Mouse (Mus musculus): Measurements from ENCODE around the gene Cebpe. TPM values are rescaled to one million over a fixed set of nuclear protein-coding genes. Genes with fewer than 3 reads are reported as not detected.
A peak's percentile ranks its signal among the peaks of the same experiment; 100 is the strongest.

The Cebpe gene
- polyA plus RNA-seq, 1 experiment, result not detected

DNA sequence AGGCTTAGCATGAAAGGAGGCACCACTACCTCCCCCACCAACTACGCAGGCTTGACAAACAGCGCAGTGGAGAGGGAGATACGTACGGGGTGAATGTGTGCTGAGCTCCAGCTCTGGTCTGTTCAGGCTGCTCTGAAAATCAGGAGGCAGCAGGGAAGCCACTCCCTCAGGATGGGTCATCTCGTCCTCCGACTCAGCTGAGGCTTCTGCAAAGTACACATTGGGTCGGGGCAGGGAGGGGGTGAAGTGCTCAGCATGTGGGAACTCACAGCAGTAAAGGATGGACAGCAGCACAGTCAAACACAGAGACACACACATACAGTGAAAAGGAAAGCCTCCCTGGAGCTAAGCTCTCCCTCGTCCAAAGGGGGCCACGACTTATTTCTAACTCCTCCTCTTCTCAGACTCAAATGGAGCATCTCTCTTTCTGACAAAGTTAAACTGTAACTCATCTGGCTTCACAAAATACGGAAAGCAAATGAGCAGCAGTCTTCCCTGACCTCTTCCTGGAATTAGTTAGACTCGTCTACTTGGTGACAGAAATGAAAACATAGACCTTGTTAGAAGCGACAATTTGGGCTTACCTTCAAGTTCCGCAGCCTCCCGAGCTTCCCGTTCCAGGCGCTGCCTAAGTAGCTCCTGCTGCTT, 33.2 kb downstream of the Cebpe start:
- H3K36me3 ChIP-seq (ENCODE audit: control insufficient read depth, insufficient read depth, low read length, poor library complexity, severe bottlenecking), result peaks cover 35% of the 10 kb centered on the region

DNA sequence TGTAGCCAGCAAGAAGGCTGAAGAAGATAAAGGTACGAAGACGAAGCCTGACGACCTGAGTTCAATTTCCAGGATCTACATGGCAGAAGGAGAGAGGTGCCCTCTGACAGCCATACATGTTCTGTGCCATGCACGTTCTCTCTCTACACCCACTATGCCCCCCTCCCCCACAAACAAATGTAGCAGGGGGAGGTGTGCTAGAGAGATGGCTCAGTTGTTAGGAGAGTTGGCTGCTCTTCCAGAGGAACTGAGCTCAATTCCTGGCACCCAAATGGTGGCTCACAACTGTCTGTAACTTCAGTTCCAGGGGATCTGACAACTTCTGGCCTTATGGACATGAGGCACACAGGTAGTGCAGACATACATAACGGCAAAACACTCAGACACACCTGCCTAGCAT, 35.7 kb downstream of the Cebpe start:
- H3K4me1 ChIP-seq (ENCODE audit: control insufficient read depth, insufficient read depth, low read length), result no peaks in the 10 kb centered on the region
- H3K4me3 ChIP-seq (ENCODE audit: low read depth, low read length), result no peak overlapping the region
- no peak for TF ChIP-seq EP300 (IDR thresholded peaks at IDR 0.05; ENCODE audit: insufficient read depth, low read depth, low read length)
- TF ChIP-seq POLR2A (IDR thresholded peaks at IDR 0.05; ENCODE audit: insufficient read depth, low read length), result no peak
- TF ChIP-seq CTCF (IDR thresholded peaks at IDR 0.05; ENCODE audit: low read depth, low read length), result no peak
- H3K9me3 ChIP-seq (replicated peaks; ENCODE audit: control insufficient read depth, insufficient read depth, low read length, poor library complexity, severe bottlenecking), result no peaks in the 10 kb centered on the region
- no peak overlapping the region for H3K27ac ChIP-seq (ENCODE audit: insufficient read depth, low read length)
- H3K9ac ChIP-seq (ENCODE audit: low read depth, poor library complexity, severe bottlenecking), result no peak overlapping the region
- no peaks in the 10 kb centered on the region for H3K27me3 ChIP-seq (ENCODE audit: control insufficient read depth, insufficient read depth, low read length, poor library complexity, severe bottlenecking)
- peaks cover 25% of the 10 kb centered on the region for H3K36me3 ChIP-seq (ENCODE audit: control insufficient read depth, insufficient read depth, low read length, poor library complexity, severe bottlenecking)

More for the DNA sequence above, 33.2 kb downstream of the Cebpe start:
- Histone ChIP-seq H3K9me3 (replicated peaks; ENCODE audit: control insufficient read depth, insufficient read depth, low read length, poor library complexity, severe bottlenecking) (no peaks in the 10 kb centered on the region), H3K27me3 (ENCODE audit: control insufficient read depth, insufficient read depth, low read length, poor library complexity, severe bottlenecking) (no peaks in the 10 kb centered on the region), H3K9ac (ENCODE audit: low read depth, poor library complexity, severe bottlenecking) (no peak overlapping the region), H3K27ac (ENCODE audit: insufficient read depth, low read length) (no peak overlapping the region), H3K4me3 (ENCODE audit: low read depth, low read length) (no peak overlapping the region), H3K4me1 (ENCODE audit: control insufficient read depth, insufficient read depth, low read length) (no peaks in the 10 kb centered on the region)
- no peak for TF ChIP-seq POLR2A (IDR thresholded peaks at IDR 0.05; ENCODE audit: insufficient read depth, low read length)
- TF ChIP-seq EP300 (IDR thresholded peaks at IDR 0.05; ENCODE audit: insufficient read depth, low read depth, low read length), result no peak
- TF ChIP-seq CTCF (IDR thresholded peaks at IDR 0.05; ENCODE audit: low read depth, low read length), result no peak

DNA sequence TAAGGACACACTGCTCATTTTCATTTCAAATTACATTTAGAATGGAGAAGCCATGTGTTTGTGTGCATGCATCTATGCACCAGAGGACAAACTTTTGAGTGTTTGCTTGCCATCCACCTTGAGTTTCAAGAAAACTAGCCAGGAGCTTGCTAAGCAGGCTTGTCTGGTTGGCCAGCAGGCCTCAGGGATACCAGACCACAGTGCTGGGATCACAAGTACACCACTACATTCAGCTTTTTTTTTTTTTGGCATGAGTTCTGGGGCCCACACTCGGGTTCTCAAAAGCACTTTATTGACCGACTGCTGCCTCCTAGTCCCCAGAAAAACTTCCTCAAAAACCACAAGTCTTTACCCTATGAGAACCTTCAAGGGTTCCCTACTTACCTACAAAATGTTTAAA, 37.7 kb downstream of the Cebpe start:
- no peak for TF ChIP-seq CTCF (IDR thresholded peaks at IDR 0.05; ENCODE audit: low read depth, low read length)
- no peak for TF ChIP-seq EP300 (IDR thresholded peaks at IDR 0.05; ENCODE audit: insufficient read depth, low read depth, low read length)
- TF ChIP-seq POLR2A (IDR thresholded peaks at IDR 0.05; ENCODE audit: insufficient read depth, low read length), result no peak
- no peaks in the 10 kb centered on the region for H3K4me1 ChIP-seq (ENCODE audit: control insufficient read depth, insufficient read depth, low read length)
- no peak overlapping the region for H3K4me3 ChIP-seq (ENCODE audit: low read depth, low read length)
- H3K27ac ChIP-seq (ENCODE audit: insufficient read depth, low read length), result no peak overlapping the region
- no peaks in the 10 kb centered on the region for H3K9me3 ChIP-seq (replicated peaks; ENCODE audit: control insufficient read depth, insufficient read depth, low read length, poor library complexity, severe bottlenecking)
- H3K9ac ChIP-seq (ENCODE audit: low read depth, poor library complexity, severe bottlenecking), result no peak overlapping the region
- no peaks in the 10 kb centered on the region for H3K27me3 ChIP-seq (ENCODE audit: control insufficient read depth, insufficient read depth, low read length, poor library complexity, severe bottlenecking)
- H3K36me3 ChIP-seq (ENCODE audit: control insufficient read depth, insufficient read depth, low read length, poor library complexity, severe bottlenecking), result peaks cover 25% of the 10 kb centered on the region

DNA sequence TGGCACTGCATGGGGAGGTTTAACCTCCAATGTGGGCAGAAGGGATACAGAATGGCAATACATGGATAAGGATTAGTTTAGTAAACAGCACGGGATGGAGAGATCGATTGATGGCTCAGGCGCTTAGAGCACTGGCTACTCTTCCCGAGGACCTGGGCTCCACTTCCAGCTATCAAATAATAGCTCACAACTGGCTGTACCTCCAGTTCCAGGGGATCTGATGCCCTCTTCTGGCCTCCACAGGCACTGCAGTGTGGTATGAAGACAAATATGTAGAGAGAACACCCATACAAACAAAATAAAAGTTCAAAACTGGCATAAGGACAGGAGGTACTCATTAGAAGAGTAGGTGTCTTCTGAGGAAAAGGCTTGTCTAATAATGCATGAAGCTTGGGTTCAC, 42.6 kb downstream of the Cebpe start:
- Histone ChIP-seq H3K4me1 (ENCODE audit: control insufficient read depth, insufficient read depth, low read length) (no peaks in the 10 kb centered on the region), H3K27ac (ENCODE audit: insufficient read depth, low read length) (no peak overlapping the region), H3K27me3 (ENCODE audit: control insufficient read depth, insufficient read depth, low read length, poor library complexity, severe bottlenecking) (no peaks in the 10 kb centered on the region), H3K4me3 (ENCODE audit: low read depth, low read length) (no peak overlapping the region), H3K9me3 (replicated peaks; ENCODE audit: control insufficient read depth, insufficient read depth, low read length, poor library complexity, severe bottlenecking) (no peaks in the 10 kb centered on the region), H3K36me3 (ENCODE audit: control insufficient read depth, insufficient read depth, low read length, poor library complexity, severe bottlenecking) (peaks cover 44% of the 10 kb centered on the region), H3K9ac (ENCODE audit: low read depth, poor library complexity, severe bottlenecking) (no peak overlapping the region)
- TF ChIP-seq EP300 (IDR thresholded peaks at IDR 0.05; ENCODE audit: insufficient read depth, low read depth, low read length) (no peak), POLR2A (IDR thresholded peaks at IDR 0.05; ENCODE audit: insufficient read depth, low read length) (no peak), CTCF (IDR thresholded peaks at IDR 0.05; ENCODE audit: low read depth, low read length) (peak; percentile 62)

DNA sequence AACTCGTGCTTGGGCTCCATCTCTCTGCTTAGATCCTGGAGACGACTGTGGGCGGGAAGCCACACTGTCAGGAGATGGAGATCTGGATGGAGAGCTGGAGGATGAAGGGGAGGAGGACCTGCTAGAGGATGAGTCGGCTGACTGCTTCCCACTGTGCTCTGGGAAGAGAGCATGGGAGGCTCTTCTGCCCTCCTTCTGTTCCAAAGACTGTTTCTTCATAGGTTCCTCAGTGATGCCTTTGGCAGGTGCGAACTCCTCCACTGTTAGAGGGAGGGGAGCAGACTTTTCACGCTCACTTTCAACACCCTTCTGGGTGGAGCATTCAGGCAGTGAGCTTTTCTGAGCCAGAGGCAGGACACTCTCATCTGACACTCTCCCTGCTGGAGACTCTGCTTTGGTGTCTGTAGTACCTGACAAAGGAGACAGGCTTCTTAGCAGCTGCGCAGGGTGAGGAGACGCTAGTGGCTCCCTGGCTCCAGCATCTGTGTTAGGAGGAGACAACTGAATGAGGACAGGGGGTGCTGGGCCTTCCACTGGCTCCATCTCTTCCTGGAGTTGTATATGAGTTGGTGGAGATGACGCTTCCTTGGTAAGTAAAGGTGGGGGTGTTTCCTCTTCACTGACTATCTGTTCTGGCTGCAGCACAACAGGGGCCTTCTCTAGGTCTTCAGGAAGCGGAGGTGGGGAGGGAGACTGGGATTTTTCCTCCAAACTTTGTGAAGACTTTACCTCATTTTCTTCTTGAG, 47.3 kb downstream of the Cebpe start:
- peaks cover 84% of the 10 kb centered on the region for H3K36me3 ChIP-seq (ENCODE audit: control insufficient read depth, insufficient read depth, low read length, poor library complexity, severe bottlenecking)
- H3K9ac ChIP-seq (ENCODE audit: low read depth, poor library complexity, severe bottlenecking), result no peak overlapping the region
- H3K4me3 ChIP-seq (ENCODE audit: low read depth, low read length), result no peak overlapping the region
- no peaks in the 10 kb centered on the region for H3K9me3 ChIP-seq (replicated peaks; ENCODE audit: control insufficient read depth, insufficient read depth, low read length, poor library complexity, severe bottlenecking)
- no peak overlapping the region for H3K27ac ChIP-seq (ENCODE audit: insufficient read depth, low read length)
- H3K27me3 ChIP-seq (ENCODE audit: control insufficient read depth, insufficient read depth, low read length, poor library complexity, severe bottlenecking), result no peaks in the 10 kb centered on the region
- TF ChIP-seq EP300 (IDR thresholded peaks at IDR 0.05; ENCODE audit: insufficient read depth, low read depth, low read length), result no peak
- TF ChIP-seq CTCF (IDR thresholded peaks at IDR 0.05; ENCODE audit: low read depth, low read length), result no peak
- no peak for TF ChIP-seq POLR2A (IDR thresholded peaks at IDR 0.05; ENCODE audit: insufficient read depth, low read length)
- no peaks in the 10 kb centered on the region for H3K4me1 ChIP-seq (ENCODE audit: control insufficient read depth, insufficient read depth, low read length)

Other genes starting within 250 kb of the Cebpe start
- gene Lrp10, start 248.0 kb downstream of the Cebpe start, polyA plus RNA-seq (2011; ENCODE audit: insufficient read depth, insufficient read length, low read depth, missing spikeins), result 22.9 and 25.8 TPM in 2 replicates
- 2.6 and 4.0 TPM in 2 replicates for gene Rem2, start 236.1 kb downstream of the Cebpe start, polyA plus RNA-seq (2011; ENCODE audit: insufficient read depth, insufficient read length, low read depth, missing spikeins)
- 165 and 183 TPM in 2 replicates for gene Prmt5, start 194.6 kb downstream of the Cebpe start, polyA plus RNA-seq (2011; ENCODE audit: insufficient read depth, insufficient read length, low read depth, missing spikeins)
- gene Haus4, start 157.6 kb downstream of the Cebpe start, polyA plus RNA-seq (2011; ENCODE audit: insufficient read depth, insufficient read length, low read depth, missing spikeins), result 68.6 and 72.3 TPM in 2 replicates
- 112 TPM in 2 replicates for gene Ajuba, start 134.6 kb downstream of the Cebpe start, polyA plus RNA-seq (2011; ENCODE audit: insufficient read depth, insufficient read length, low read depth, missing spikeins)
- gene 4931414P19Rik, start 106.2 kb downstream of the Cebpe start, polyA plus RNA-seq (2011; ENCODE audit: insufficient read depth, insufficient read length, low read depth, missing spikeins), result 8.4 and 9.2 TPM in 2 replicates
- 206 and 225 TPM in 2 replicates for gene Psmb5, start 94.2 kb downstream of the Cebpe start, polyA plus RNA-seq (2011; ENCODE audit: insufficient read depth, insufficient read length, low read depth, missing spikeins)
- 0.21 and 0.64 TPM in 2 replicates for gene Psmb11, start 90.7 kb downstream of the Cebpe start, polyA plus RNA-seq (2011; ENCODE audit: insufficient read depth, insufficient read length, low read depth, missing spikeins)
- not detected in 2 replicates for gene Gm17606, start 71.2 kb downstream of the Cebpe start, polyA plus RNA-seq (2011; ENCODE audit: insufficient read depth, insufficient read length, low read depth, missing spikeins)
- 6.0 and 6.4 TPM in 2 replicates for gene Cdh24, start 70.8 kb downstream of the Cebpe start, polyA plus RNA-seq (2011; ENCODE audit: insufficient read depth, insufficient read length, low read depth, missing spikeins)
- gene 1700123O20Rik, start 26.0 kb downstream of the Cebpe start, polyA plus RNA-seq (2011; ENCODE audit: insufficient read depth, insufficient read length, low read depth, missing spikeins), result 25.9 and 26.4 TPM in 2 replicates
- 299 and 323 TPM in 2 replicates for gene Acin1, start 25.2 kb downstream of the Cebpe start, polyA plus RNA-seq (2011; ENCODE audit: insufficient read depth, insufficient read length, low read depth, missing spikeins)
- 0.42 TPM in 1 of 2 replicates, not detected in the other for gene Gm29776, start 13.3 kb downstream of the Cebpe start, polyA plus RNA-seq (2011; ENCODE audit: insufficient read depth, insufficient read length, low read depth, missing spikeins)
- 2.0 and 2.3 TPM in 2 replicates for gene Slc7a8, start 69.8 kb upstream of the Cebpe start, polyA plus RNA-seq (2011; ENCODE audit: insufficient read depth, insufficient read length, low read depth, missing spikeins)
- 0.66 and 1.5 TPM in 2 replicates for gene Rnf212b, start 102.0 kb upstream of the Cebpe start, polyA plus RNA-seq (2011; ENCODE audit: insufficient read depth, insufficient read length, low read depth, missing spikeins)
- 12.1 and 16.8 TPM in 2 replicates for gene Homez, start 158.8 kb upstream of the Cebpe start, polyA plus RNA-seq (2011; ENCODE audit: insufficient read depth, insufficient read length, low read depth, missing spikeins)
- 4.2 and 6.3 TPM in 2 replicates for gene Ppp1r3e, start 165.4 kb upstream of the Cebpe start, polyA plus RNA-seq (2011; ENCODE audit: insufficient read depth, insufficient read length, low read depth, missing spikeins)
- gene Bcl2l2, start 171.2 kb upstream of the Cebpe start, polyA plus RNA-seq (2011; ENCODE audit: insufficient read depth, insufficient read length, low read depth, missing spikeins), result 25.0 and 26.8 TPM in 2 replicates
- gene Gm20521, start 171.3 kb upstream of the Cebpe start, polyA plus RNA-seq (2011; ENCODE audit: insufficient read depth, insufficient read length, low read depth, missing spikeins), result not detected in 2 replicates
- gene Pabpn1, start 180.3 kb upstream of the Cebpe start, polyA plus RNA-seq (2011; ENCODE audit: insufficient read depth, insufficient read length, low read depth, missing spikeins), result 317 and 318 TPM in 2 replicates
- 25.9 and 29.0 TPM in 2 replicates for gene Slc22a17, start 201.0 kb upstream of the Cebpe start, polyA plus RNA-seq (2011; ENCODE audit: insufficient read depth, insufficient read length, low read depth, missing spikeins)
- gene Efs, start 214.0 kb upstream of the Cebpe start, polyA plus RNA-seq (2011; ENCODE audit: insufficient read depth, insufficient read length, low read depth, missing spikeins), result 48.3 and 55.8 TPM in 2 replicates
- 1.5 TPM in 1 of 2 replicates, not detected in the other for gene Il25, start 220.5 kb upstream of the Cebpe start, polyA plus RNA-seq (2011; ENCODE audit: insufficient read depth, insufficient read length, low read depth, missing spikeins)
- gene Cmtm5, start 224.1 kb upstream of the Cebpe start, polyA plus RNA-seq (2011; ENCODE audit: insufficient read depth, insufficient read length, low read depth, missing spikeins), result not detected in 2 replicates